Mouse (Mus musculus): Measurements from ENCODE around the gene Slco4c1.

The Slco4c1 gene

GRCm38 (mm10) chr1:96871528-96872360, at the start of gene Slco4c1:
TSS of gene Slco4c1 (minus strand) at chr1:96872171.
- peak; percentile 24 for DNase-seq (ENCODE audit: low spot score)

- DNase-seq (ENCODE audit: low spot score) = no peak
Measured at GRCm38 (mm10) chr1:96917333-96917732, 45.4 kb upstream of the Slco4c1 start.

- no peak for DNase-seq (ENCODE audit: low spot score)
Measured at GRCm38 (mm10) chr1:96883788-96884187, 11.8 kb upstream of the Slco4c1 start.

GRCm38 (mm10) chr1:96878572-96878971, 6.6 kb upstream of the Slco4c1 start:
- no peak for DNase-seq (ENCODE audit: low spot score)

- no peak for DNase-seq (ENCODE audit: low spot score)
Measured at GRCm38 (mm10) chr1:96876076-96876475, 4.1 kb upstream of the Slco4c1 start.

- no peak for DNase-seq (ENCODE audit: low spot score)
Measured at GRCm38 (mm10) chr1:96874636-96875035, 2.7 kb upstream of the Slco4c1 start.

- no peak for DNase-seq (ENCODE audit: low spot score)
Measured at GRCm38 (mm10) chr1:96872361-96872693, 356 bp upstream of the Slco4c1 start.

GRCm38 (mm10) chr1:96870764-96871307, 1.1 kb downstream of the Slco4c1 start:
- peak; percentile 5 for DNase-seq (ENCODE audit: low spot score)

GRCm38 (mm10) chr1:96868722-96869121, 3.2 kb downstream of the Slco4c1 start:
- DNase-seq (ENCODE audit: low spot score) = no peak

GRCm38 (mm10) chr1:96866002-96866401, 6.0 kb downstream of the Slco4c1 start:
- no peak for DNase-seq (ENCODE audit: low spot score)

- no peak for DNase-seq (ENCODE audit: low spot score)
Measured at GRCm38 (mm10) chr1:96864120-96864519, 7.9 kb downstream of the Slco4c1 start.

GRCm38 (mm10) chr1:96859995-96860684, 11.8 kb downstream of the Slco4c1 start:
- no peak for DNase-seq (ENCODE audit: low spot score)

- no peak for DNase-seq (ENCODE audit: low spot score)
Measured at GRCm38 (mm10) chr1:96853541-96853940, 18.4 kb downstream of the Slco4c1 start.

- no peak for DNase-seq (ENCODE audit: low spot score)
Measured at GRCm38 (mm10) chr1:96849101-96849500, 22.9 kb downstream of the Slco4c1 start.

- DNase-seq (ENCODE audit: low spot score) = no peak
Measured at GRCm38 (mm10) chr1:96848606-96849005, 23.4 kb downstream of the Slco4c1 start.

GRCm38 (mm10) chr1:96846727-96847126, 25.2 kb downstream of the Slco4c1 start:
- peak; percentile 75 for DNase-seq (ENCODE audit: low spot score)

- peak; percentile 3 for DNase-seq (ENCODE audit: low spot score)
Measured at GRCm38 (mm10) chr1:96805287-96805727, 66.7 kb downstream of the Slco4c1 start.

- DNase-seq (ENCODE audit: low spot score) = peak; percentile 78
Measured at GRCm38 (mm10) chr1:96801595-96801994, 70.4 kb downstream of the Slco4c1 start.

- DNase-seq (ENCODE audit: low spot score) = no peak
Measured at GRCm38 (mm10) chr1:96794690-96795089, 77.3 kb downstream of the Slco4c1 start.

GRCm38 (mm10) chr1:96794290-96794689, 77.7 kb downstream of the Slco4c1 start:
- no peak for DNase-seq (ENCODE audit: low spot score)

GRCm38 (mm10) chr1:96789268-96789667, 82.7 kb downstream of the Slco4c1 start:
- no peak for DNase-seq (ENCODE audit: low spot score)

GRCm38 (mm10) chr1:96774174-96774573, 97.8 kb downstream of the Slco4c1 start:
- DNase-seq (ENCODE audit: low spot score) = no peak

- DNase-seq (ENCODE audit: low spot score) = no peak
Measured at GRCm38 (mm10) chr1:96773712-96774111, 98.3 kb downstream of the Slco4c1 start.

Data from embryo, embryonic 10.5 days (tissue).